Mouse (Mus musculus) hematopoietic stem cell, adult 5-6 weeks (primary cell): ENCODE data around the gene Elmsan1. TPM values are rescaled to one million over a fixed set of nuclear protein-coding genes. Genes with fewer than 3 reads are reported as not detected.

Source experiments
- ATAC-seq, 2 experiments: fragments of 125-278 bp in 1 of 2; replicated peaks in 1 of 2; 2 replicates each; pipeline ENCODE4 v1.8.0; 2016 to 2017; ENCODE audit warnings: inconsistent platforms in 2 of 2, mild to moderate bottlenecking in 2 of 2, moderate number of reproducible peaks in 2 of 2, low read depth in 1 of 2, moderate TSS enrichment in 1 of 2; ENCODE audit not compliant: low FRiP score in 2 of 2, poor library complexity in 2 of 2, severe bottlenecking in 2 of 2, insufficient read depth in 1 of 2, low TSS enrichment in 1 of 2
- total RNA-seq: library from RNA; stranded (forward); fragments of 172-1452, 232-1000 nt; gene quantifications from 2 replicates; pipeline ENCODE4 v1.2.3, GENCODE M21; 2017

Elmsan1 gene
- total RNA-seq, 1 experiment from 2014 or later, result 19.9 TPM

GRCm38 (mm10) chr12:84170610-84171009 is 48.1 kb downstream of the Elmsan1 start:
- no peak for ATAC-seq

GRCm38 (mm10) chr12:84165631-84166373 is 52.9 kb downstream of the Elmsan1 start:
- no peak for ATAC-seq

GRCm38 (mm10) chr12:84163586-84164110 is 55.0 kb downstream of the Elmsan1 start:
- no peak for ATAC-seq

GRCm38 (mm10) chr12:84163133-84163532 is 55.5 kb downstream of the Elmsan1 start:
- ATAC-seq, result peak; percentile 80 to 88

- no peak for ATAC-seq
Observed at GRCm38 (mm10) chr12:84161616-84162433, 56.9 kb downstream of the Elmsan1 start.

GRCm38 (mm10) chr12:84161116-84161515 is 57.6 kb downstream of the Elmsan1 start:
- ATAC-seq, result no peak

- ATAC-seq, result no peak
Observed at GRCm38 (mm10) chr12:84160491-84160890, 58.2 kb downstream of the Elmsan1 start.

GRCm38 (mm10) chr12:84158156-84158555 is 60.5 kb downstream of the Elmsan1 start:
- no peak for ATAC-seq

- ATAC-seq, result no peak
Observed at GRCm38 (mm10) chr12:84156210-84156609, 62.5 kb downstream of the Elmsan1 start.

- ATAC-seq, result no peak
Observed at GRCm38 (mm10) chr12:84155523-84155871, 63.2 kb downstream of the Elmsan1 start.

GRCm38 (mm10) chr12:84154786-84155522 is 63.7 kb downstream of the Elmsan1 start:
- no peak for ATAC-seq

- no peak for ATAC-seq
Observed at GRCm38 (mm10) chr12:84153414-84153813, 65.3 kb downstream of the Elmsan1 start.

- no peak for ATAC-seq
Observed at GRCm38 (mm10) chr12:84152352-84153190, 66.1 kb downstream of the Elmsan1 start.

GRCm38 (mm10) chr12:84151911-84152310 is 66.8 kb downstream of the Elmsan1 start:
- ATAC-seq, result no peak

GRCm38 (mm10) chr12:84150976-84151375 is 67.7 kb downstream of the Elmsan1 start:
- no peak for ATAC-seq

- ATAC-seq, result no peak
Observed at GRCm38 (mm10) chr12:84149971-84150370, 68.7 kb downstream of the Elmsan1 start.

- no peak for ATAC-seq
Observed at GRCm38 (mm10) chr12:84148622-84149012, 70.1 kb downstream of the Elmsan1 start.
